Mouse (Mus musculus) spleen, postnatal 36 days (tissue): ENCODE measurements at regions not wholly inside any gene's neighbourhood (a gene's known extent, or its start where the extent isn't known, plus 50 kb on each side); places are given as distances from the start of the nearest gene placed in this dataset.

Experiments used
- DNase-seq, 2 experiments: peaks; one replicate each; pipeline ENCODE4 v3.0.0; 2022; ENCODE audit warnings: low spot score in 2 of 2, mixed read lengths in 1 of 2

GRCm38 (mm10) chr16:73435726-73436125 lies 975.9 kb downstream of the Robo2 start:
- DNase-seq: no peak

GRCm38 (mm10) chr16:73424851-73425250 lies 986.8 kb downstream of the Robo2 start:
- DNase-seq: no peak

- no peak for DNase-seq
Observed at GRCm38 (mm10) chr16:73424311-73424710, 987.3 kb downstream of the Robo2 start.

GRCm38 (mm10) chr16:73404509-73404908 lies 1007.1 kb downstream of the Robo2 start:
- DNase-seq: no peak

- no peak for DNase-seq
Observed at GRCm38 (mm10) chr16:73404099-73404498, 1007.5 kb downstream of the Robo2 start.

GRCm38 (mm10) chr16:73379056-73379455 lies 1032.6 kb downstream of the Robo2 start:
- no peak for DNase-seq

GRCm38 (mm10) chr16:73374608-73375165 lies 1036.9 kb downstream of the Robo2 start:
- no peak for DNase-seq

- DNase-seq: no peak
Observed at GRCm38 (mm10) chr16:73368607-73369233, 1042.9 kb downstream of the Robo2 start.

GRCm38 (mm10) chr16:73367926-73368325 lies 1043.7 kb downstream of the Robo2 start:
- no peak for DNase-seq

GRCm38 (mm10) chr16:73367226-73367840 lies 1044.3 kb downstream of the Robo2 start:
- no peak for DNase-seq

- no peak for DNase-seq
Observed at GRCm38 (mm10) chr16:73350698-73351097, 1042.6 kb downstream of the Robo1 start.

- no peak for DNase-seq
Observed at GRCm38 (mm10) chr16:73343941-73344340, 1035.8 kb downstream of the Robo1 start.

- no peak for DNase-seq
Observed at GRCm38 (mm10) chr16:73343531-73343930, 1035.4 kb downstream of the Robo1 start.

- no peak for DNase-seq
Observed at GRCm38 (mm10) chr16:73317644-73318043, 1009.5 kb downstream of the Robo1 start.

GRCm38 (mm10) chr16:73310096-73310495 lies 1002.0 kb downstream of the Robo1 start:
- no peak for DNase-seq

- DNase-seq: no peak
Observed at GRCm38 (mm10) chr16:73279951-73280350, 971.8 kb downstream of the Robo1 start.

- no peak for DNase-seq
Observed at GRCm38 (mm10) chr16:73259691-73260090, 951.6 kb downstream of the Robo1 start.

GRCm38 (mm10) chr16:73259283-73259682 lies 951.2 kb downstream of the Robo1 start:
- no peak for DNase-seq

GRCm38 (mm10) chr16:73245073-73245590 lies 937.0 kb downstream of the Robo1 start:
- DNase-seq: no peak

- no peak for DNase-seq
Observed at GRCm38 (mm10) chr16:73230599-73230998, 922.5 kb downstream of the Robo1 start.

GRCm38 (mm10) chr16:73217555-73217954 lies 909.4 kb downstream of the Robo1 start:
- no peak for DNase-seq

GRCm38 (mm10) chr16:73203542-73203941 lies 895.4 kb downstream of the Robo1 start:
- DNase-seq: no peak

GRCm38 (mm10) chr16:73200991-73201390 lies 892.9 kb downstream of the Robo1 start:
- no peak for DNase-seq
